Mouse (Mus musculus) kidney, postnatal 4 days (tissue): Measurements from ENCODE around the gene Nr6a1.

Experiments
- DNase-seq, 2 experiments: peaks; one replicate each; pipeline ENCODE4 v3.0.0; 2021; ENCODE audit warnings: mixed read lengths in 2 of 2

Gene Nr6a1

DNA sequence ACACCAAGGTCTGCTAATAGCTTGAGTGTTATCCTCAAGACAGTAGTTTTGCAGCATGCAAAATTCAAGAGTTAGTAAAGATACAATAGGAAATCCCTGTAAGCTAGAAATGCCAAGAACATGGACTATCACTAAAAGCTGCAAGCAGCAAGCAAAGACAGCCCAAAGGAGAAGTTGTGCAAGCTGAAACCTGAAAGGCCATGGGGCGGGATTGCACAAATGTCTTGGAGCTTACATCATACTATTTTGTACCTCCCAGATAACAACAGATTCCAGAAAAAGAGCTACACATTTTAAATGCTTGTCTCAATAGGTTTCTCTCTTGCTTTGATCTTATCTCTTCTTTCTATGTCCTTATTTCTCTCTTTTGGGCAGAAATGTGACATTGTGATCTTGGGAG, 60.8 kb downstream of the Nr6a1 start:
- DNase-seq, result no peak

DNA sequence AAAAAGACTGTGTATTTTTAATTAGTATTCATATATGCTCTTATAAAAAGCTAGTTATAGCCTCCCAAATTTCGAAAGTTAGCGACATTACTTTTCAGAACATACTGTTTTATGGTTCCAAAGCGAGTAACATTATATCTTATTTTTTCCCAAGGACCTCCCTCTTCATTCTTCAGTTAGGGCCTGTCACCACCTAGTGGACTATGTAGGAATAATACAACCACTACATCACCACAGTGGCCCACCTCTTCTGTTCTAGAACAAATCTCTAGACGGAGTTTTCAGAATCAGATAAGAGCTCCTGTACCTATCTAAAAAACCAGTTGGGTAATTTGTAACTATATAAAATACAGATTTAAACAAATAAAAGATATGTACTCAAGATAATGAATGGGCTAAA, 63.5 kb downstream of the Nr6a1 start:
- DNase-seq, result no peak

DNA sequence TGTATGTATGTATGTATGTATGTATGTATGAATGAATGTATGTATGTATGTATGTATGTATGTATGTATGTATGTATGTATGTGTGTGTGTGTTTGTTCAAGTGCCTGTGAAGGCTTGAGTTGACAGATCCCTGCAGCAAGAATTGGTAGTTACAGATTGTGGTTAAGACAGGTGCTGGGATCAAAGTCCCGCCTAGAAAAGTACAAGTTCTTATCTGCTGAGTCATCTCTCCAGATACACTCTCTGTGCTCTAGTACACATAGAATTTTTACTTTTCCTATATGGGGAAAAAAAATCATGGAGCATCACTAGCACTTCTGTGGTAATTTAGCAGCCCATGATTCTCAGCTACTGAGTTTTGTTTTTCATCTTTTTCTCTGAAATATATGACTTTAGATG, 75.7 kb downstream of the Nr6a1 start:
- DNase-seq, result no peak

DNA sequence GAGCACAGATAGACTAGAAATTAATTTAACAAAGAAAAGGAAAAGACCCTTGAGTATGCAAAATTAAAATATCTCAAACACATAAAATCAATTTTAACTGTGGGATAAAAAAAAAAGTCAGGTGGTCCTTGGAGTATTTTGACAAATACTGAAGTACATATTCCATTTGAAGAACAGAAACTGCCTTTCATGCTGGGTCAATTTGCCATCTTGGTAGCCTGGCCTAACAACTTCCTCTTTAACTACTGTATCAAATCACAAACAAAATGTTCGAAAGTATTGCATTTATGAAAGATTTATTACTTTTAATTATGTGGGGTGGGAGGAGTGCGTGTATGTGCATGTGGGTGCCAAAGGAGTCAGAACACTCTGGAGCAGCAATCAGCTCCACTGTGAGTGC, 81.2 kb downstream of the Nr6a1 start:
- no peak for DNase-seq

DNA sequence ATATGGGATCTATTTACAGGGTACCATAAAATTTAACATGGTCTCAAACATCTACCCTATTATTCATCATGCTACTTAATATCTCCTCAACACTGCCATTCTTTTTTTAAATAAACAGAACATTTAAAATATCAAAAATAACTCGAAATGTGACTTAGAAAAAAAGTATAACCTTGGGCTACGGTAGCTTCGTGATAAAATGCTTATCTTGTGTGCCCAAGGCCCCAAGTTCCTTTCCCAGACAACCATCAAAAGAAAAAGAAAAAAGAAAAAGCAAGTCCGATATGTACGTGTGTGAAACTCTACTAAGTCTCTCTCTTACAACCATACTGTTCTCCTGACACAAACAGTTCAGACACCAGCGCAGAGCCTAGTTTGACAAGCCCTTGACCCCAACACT, 92.0 kb downstream of the Nr6a1 start:
- DNase-seq, result no peak

DNA sequence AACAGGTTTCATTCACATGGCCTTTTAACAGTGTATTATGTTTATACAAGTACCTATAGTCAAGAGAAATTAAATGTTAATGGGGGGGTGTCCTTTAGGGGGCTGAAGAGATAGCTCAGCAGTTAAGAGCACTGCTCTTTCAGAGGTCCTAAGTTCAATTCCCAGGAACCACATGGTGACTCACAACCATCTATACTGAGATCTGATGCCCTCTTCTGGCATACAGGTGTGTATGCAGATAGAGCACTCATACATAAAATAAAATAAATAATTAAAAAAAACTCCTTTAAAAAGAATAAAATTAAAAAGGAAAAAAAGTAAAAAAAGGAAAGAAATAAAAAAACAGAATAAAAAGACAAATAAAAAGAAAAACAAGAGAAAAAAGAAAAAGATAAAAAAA, 95.5 kb downstream of the Nr6a1 start:
- DNase-seq, result no peak

DNA sequence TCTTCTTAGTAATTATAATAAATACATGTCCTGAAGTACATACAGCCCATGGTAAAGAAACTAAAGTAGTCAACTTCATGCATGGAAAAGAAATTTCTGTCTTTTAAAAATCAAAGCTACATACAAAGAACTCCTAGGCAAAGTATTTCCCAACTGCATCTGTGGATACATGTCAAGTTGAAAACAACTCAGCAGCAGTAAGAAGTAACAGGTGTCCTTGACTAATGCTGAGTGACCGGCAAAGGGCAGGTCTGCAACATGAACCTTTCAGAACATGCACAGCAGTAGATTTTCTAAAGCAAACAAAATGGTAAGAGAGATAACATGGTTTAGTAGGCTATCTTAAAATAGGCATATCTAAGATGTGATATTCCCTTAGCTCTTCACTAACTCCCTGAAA, 98.0 kb downstream of the Nr6a1 start:
- DNase-seq, result no peak

DNA sequence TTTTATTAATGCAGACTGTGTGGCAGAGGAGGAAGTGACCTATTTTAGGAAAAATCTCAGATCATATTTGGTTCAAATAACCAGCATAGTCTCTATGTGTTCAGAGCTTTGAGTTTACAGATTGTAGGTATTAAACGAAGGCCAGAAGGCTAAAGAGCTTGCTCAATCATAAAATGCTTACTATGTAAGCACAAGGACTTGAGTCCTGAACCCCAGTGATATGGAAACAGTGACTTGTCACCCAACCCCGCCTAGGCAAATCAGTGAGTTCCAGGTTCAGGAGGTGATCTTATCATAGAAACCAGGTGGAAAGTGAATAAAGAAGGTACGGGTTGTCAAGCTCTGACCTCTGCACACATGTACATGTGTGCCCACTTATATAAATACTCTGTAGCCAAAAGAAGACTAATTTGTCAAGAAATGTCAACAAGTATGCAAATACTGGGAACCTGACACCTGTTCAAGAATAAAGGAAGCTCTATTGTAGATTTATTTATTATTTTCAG, 99.6 kb downstream of the Nr6a1 start:
- no peak for DNase-seq

DNA sequence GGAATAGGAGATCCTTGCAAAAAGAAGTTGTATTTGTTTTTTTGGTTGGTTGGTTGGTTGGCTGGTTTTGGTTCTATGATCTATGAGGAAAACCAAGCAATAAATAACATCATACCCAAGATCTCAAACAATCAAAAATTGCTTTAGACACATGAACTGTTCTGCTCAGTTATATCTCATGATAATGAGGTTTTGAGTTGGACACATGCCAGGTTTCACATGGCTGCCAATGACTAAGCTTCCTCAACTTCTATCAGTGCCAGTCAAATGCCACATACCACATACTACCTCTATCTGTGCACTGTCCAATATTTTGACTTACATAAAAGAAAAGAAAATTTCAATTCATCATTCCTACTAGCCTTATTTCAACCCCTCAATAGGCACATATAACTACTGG, 101.3 kb downstream of the Nr6a1 start:
- DNase-seq, result no peak

DNA sequence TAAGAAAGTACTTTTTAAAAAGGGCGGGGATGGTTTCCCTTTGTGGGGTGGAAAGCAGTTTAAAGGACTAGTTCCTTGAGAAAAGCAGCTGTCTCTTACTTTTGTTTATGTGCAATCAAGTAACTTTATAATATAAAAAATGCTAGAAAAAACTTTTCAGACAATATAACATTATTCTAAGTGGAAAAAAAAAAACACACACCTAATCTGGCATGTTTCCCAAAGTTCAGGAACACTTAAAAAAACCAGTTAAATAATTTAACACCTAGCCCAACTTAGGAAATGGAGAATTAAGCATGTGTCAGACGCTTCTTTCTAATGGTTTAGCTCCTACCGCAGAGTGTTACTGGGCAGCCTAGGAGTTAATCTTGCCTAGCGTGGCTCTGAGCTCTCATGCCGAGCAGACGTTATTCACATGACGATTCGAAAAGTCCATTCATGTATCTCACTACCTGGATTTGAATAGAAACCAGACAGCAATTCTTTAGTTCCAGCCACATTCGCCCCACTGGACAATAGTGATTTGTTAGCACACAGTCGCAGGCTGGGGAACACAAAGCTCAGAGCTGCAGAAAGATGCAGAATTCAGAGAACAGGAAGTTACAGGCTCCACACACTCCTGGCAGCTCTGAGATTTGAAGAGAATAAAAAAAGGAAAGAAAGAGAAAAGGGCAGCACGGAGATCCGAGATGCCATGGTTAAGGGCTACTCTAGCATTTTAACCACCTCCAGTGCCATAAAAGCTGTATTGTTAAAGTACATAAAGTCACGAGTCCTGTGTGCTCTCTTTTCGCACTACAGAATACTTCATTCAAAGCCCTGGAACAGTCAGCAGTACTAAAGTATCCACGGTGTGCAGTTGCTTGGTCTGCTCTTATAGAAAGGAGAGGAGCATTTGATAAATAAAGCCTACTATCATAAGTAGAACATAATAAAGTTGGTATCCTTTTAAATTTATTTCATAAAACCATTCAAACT, 102.4 kb downstream of the Nr6a1 start:
- peak; percentile 42 to 45 for DNase-seq

DNA sequence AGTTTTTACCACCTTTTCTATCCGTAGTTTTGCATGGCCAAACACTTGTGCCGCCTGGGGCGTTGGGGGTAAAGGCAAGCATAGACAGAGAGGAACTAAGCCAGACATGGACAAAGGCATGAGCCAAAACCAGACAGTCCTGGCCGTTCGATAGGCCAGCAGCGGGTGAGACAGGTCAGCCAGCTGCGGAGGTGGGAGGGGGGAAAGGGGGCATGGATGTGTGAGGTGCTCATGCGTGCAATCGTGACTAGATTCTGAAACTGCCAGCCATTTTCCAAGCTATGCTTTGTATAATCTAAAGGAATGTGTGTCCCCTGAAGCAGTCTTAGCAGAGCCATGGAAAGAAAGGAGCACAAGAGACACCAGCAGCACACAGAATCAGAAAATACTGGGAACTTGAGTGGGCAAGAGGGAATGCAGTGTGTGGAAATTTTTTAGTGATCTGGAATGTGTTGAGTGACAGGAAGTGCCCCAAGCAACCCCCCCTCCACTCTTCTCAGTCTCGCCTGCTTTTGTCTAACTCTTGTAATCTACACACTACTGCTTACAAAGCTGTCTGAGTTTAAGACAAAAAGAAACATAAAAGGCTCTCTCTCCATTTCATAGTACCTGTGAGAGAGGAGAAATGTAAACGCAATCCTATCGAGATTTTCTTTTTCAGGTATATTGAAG, 103.4 kb downstream of the Nr6a1 start:
- peak; percentile 74 to 85 for DNase-seq

DNA sequence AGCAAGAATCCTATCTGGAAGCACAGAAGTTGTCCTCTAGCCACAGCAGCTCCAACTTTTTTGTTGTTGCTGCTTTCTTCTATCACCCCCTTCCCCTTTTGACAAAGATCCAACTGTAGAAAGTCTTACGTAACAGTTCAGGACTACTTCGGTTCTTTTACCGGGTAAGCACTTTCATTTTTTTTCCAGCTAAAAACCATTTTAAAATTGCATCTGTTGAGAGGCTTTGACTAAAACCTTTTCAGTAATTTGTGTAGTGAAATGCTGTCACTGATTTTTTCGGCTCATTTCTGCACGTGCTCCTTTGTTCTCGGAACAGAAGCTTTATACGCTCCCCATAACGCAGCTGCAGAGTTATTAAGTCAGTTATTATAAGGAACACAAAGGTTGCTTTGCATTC, 104.1 kb downstream of the Nr6a1 start:
- DNase-seq, result no peak

DNA sequence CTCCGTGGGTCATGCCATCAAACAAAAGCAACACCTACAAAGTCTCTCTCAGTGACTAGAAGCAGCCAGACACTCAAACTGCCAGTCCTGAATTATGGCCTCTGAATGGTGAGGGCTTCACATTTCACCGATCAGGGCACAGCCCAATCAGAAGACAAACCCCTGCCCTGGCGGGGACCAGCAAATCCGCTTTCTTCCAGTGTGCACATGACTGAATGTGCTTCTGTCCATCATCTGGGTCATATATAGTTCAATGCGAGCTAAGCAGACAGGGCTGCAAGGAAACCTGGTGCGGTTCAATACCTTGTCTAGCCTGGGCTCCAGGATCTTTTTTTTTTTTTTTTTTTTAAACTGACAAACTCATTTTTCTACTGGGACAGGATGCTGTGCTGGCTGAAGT, 104.5 kb downstream of the Nr6a1 start:
- peak; percentile 76 to 86 for DNase-seq

DNA sequence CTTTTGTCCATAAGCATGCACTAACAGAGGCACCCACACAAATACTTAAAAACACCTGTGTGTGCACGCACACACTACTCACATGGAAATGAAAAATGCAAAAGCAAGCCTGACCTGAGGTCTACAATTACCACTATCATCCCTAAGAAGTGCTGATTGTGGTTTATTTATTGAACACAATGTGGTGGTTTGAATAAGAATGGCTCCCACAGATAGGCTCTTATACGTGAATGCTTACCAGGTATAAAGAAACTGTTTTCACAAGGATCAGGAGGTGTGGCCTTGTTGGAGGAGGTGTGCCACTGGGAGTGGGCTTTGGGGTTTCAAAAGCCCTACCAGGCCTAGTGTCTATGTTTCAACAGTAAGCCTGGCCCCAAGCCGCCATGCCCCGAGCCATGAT, 110.0 kb downstream of the Nr6a1 start:
- no peak for DNase-seq

DNA sequence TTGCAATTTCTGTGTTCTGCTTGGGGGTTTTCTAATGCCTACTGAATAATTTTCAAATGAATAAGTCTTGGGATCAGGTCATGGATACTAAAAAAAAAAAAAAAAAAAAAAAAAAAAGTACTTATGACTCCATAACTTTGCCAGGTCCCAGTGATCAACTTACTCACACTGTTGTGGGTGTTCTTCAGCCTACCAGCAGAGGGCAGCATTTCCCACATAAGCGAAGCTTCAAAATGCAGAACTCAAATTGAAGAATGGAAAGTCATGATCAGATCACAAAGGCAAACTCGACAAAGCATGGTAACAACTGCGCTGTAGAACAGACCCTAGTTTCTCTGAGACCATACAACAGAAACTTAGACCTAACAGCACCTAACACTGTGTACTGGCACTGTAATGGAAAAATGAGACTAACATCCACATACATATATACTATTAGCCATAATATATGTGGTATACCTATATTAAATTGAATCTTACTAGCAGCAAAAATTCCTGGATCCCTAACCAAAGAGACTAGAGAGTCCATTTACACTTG, 130.3 kb downstream of the Nr6a1 start:
- peak; percentile 80 to 81 for DNase-seq

DNA sequence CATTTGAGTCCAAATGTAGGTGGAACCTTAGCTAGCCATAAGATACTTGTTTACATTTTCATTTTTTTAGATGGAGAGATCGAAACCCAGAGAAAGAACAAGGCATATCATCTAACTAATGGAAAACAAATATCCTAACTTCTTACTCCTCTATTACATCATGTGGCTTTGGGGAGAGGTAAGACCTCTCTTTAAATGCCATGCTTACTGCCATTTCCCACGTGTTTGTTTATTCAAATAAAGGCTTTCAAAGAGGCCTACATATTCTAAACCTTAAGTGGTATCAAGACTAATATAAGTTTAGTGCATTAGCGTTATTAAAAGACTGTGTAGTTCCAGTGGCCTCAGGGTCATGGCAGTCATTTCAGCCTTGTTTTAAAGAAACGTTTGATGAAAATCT, 140.2 kb downstream of the Nr6a1 start:
- no peak for DNase-seq

DNA sequence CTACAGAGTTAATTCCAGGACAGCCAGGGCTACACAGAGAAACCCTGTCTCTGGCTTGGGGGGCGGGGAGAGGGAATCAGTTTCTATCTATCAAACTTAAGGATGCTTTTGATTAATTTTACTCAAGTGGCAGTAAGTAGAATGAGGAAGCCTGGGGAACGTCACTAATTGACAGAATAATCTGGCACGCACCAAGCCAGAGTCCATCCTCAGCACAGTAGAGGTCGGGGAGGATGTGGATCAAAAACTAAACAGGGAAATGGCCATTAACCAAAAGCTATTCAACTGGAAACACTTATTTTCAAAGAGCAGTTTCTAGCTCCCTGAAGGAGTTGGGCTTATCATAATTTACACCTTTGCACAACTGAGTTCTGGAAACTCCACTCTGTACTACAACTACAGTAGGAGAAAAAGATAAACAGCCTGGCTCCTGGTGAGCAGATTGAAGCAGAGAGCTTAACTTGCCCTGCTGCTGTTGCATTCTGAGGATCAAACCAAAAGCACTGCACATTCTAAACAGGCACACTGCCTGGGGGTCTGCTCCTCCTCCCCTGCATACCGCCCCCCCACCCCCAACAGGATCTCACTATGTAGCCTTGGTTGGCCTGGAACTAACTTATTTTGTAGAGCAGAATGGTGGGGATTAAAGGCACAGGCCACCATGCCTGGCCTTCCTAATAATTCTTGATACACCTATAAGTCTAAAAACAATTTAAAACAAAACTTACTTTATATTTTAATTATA, 141.1 kb downstream of the Nr6a1 start:
- no peak for DNase-seq

DNA sequence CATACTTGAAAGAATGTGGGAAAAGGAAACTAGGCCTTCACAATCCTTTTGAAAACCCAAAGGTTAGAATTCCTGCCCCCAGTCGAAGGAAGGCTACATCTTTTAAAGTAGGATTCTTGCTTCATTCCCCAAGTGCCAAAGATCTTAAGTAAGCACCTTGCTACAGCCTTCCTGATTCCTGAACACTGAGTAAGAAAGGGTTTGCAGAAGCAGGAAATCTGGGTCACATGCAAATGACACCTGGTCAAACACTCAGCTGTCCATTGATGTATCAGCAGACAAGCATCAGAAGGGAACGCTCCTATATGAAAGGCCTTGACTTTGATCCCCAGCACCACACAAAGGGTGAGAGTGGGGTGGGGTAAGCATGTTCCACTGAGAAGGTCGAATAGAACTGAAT, 142.4 kb downstream of the Nr6a1 start:
- DNase-seq, result no peak

DNA sequence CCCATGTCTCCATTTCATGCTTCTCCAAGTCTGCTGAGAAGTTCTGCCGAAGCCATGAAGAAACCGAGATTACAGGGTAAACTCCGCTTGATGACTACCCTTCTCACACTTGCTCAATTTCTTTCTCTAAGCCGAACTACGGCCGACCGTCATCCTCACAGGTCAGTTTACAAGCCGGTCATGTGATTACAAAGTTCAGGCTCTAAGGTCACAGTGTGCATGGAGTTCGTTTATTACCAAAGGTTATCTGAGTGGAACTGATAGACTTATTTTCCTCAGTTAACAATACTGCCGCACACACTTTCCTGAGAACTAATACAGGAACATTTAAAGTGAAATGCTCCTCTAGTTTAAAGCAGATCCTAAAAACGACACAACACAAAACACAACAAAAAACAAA, 143.1 kb downstream of the Nr6a1 start:
- no peak for DNase-seq

DNA sequence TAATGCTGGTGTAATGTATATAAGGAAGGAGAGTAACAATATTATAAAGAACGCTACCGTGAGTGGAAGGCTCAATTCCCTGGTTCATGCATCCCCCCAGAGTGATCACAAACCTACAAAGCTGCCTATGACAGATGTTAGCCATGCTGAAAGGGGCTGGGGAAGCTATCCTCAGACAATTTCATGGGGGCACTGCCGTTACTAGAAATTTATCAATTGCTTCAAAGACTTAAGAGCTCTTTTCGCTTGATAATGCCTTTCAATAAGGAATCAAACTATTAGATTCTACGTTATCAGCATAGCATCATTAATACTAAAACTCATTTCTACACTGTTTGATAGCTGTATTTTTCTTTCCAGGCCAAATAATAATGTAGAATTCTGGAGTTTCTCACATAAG, 144.1 kb downstream of the Nr6a1 start:
- no peak for DNase-seq

DNA sequence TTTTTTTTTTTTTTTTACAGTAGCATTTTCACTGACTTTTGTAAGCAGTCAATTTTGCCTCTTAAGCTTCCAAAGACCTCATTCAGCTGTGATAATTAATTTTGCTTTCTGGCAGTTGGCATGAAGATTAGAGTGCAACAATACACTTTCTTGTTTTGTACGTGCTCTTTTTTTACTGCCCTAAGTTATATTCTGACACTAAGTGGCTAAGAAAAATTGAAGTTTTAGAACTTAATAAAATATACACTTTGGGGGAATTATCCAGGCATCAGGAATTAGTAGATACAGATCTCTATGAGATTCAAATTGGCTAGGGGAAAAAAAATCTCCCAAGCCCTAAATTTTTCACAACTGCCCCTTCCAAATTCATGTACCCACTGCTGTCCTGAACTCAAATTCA, 144.8 kb downstream of the Nr6a1 start:
- no peak for DNase-seq

DNA sequence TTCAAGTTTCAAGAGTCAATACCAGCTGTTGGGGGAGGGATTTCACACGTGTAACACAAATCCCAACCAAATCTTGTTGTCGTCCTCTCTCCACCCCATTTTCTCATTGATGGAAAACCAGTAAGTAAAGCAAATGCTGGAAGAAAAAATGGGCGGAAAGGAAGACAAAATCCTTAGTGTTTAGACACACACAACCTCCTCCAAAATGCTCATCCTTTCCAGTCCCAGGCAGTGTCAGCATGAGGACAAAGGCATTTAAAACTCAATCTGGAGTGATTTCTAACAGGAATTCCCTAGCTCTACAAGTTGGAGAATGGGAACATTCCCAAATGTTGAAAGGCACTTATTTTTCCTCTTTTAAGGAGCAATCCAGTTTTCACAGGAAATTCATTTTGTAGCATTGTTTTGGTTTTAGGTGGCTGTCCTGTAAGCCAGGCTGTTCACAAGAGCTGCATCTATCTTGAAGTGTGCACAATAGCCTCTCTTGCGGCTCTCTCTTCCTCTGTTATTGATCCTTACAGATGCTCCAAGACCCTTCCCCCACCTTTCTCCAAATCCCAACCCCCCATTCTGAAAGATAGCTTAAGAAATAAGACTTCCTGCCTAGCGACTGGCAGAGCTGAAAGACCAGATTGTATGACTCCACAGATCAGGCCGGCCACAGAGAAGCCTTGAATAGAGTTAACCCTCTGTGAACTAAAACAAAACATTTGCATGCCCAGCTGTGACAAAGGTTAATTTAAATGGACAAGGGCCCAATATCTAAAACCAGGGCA, 145.4 kb downstream of the Nr6a1 start:
- DNase-seq, result peak in 1 of 2 experiments; percentile 20
